Mouse (Mus musculus) inflammation-experienced regulatory T-cells, adult 6 months (primary cell): ENCODE data around the gene Acin1. TPM values are rescaled to one million over a fixed set of nuclear protein-coding genes. Genes with fewer than 3 reads are reported as not detected.
A peak's percentile ranks its signal among the peaks of the same experiment; 100 is the strongest.

Experiments used
- ATAC-seq: one replicate; pipeline ENCODE4 v1.8.0; 2017
- polyA plus RNA-seq, 3 experiments: library from polyadenylated mRNA; unstranded; fragments of 100-300 nt; shearing (Covaris generic); gene quantifications; one replicate each; pipeline ENCODE4 v1.2.1; 2017

The Acin1 gene
- polyA plus RNA-seq, 3 experiments from 2014 or later = 108 to 175 (median 154) TPM

DNA sequence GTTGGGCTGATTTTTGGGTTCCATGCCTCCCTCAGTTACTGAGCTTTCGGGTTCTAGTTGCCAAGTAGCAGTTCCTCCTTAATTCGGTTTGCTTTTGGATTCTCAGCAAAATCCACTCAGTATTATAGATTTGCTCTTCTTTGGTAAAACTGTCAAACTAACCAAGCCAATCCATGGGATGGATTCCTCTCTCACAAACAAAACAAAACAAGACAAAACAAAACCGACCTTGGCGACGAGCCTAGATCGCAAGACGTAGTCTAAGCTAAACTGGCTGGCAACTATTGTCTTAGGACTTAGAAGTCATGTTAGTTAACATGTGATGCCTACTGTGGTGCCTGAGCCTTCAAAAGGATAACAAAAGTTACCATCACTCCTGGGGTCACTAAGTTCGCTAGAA, 83.0 kb downstream of the Acin1 start:
- no peak for ATAC-seq

DNA sequence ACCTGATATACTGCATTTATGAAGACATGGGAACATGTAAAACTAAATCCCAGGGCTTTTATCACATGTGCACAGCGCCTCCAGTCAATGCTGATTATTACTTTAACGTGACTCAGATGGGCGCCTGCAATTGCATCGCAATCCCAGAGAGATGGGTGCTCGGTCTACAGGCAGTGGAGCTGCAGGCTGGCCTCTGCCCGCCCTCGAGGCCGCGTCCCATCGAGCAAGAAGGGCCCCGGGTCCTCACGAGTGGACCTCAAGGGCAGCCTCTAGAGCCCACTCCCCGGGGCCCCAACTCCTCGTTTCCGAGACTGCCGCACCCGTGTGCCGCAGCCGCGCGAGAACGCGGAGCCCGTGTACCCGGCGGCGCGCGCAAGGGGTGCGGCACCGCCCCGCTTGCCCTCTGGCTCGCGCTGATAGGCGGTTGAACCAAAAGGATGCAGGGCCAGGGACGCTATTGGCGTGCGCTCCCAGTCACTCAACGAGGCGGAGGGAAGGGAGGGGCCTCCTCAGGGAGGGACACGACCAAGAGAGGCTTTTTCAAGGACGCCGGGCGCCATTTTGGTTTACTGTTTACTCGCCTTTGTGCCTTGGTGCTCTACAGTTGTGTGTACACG, 83.6 kb downstream of the Acin1 start:
- peak; percentile 99 for ATAC-seq

DNA sequence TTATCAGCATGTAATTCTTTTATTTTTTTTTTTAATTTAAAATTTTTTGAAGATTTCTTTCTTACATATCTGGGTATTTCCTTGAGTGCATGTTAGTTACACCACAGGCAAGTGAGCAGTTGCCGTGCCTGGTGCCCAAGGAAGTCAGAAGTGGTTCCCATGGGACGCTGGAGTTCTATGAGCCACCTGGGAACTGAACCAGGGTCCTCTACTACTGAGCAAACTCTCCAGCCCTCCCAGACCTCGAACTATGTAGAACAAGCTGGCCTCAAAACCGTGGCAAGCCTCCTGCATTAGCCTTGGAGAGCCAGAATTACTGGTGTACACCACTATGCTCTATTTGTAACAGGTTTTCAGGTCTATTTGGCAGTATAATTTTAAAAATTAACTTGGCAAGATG, 84.1 kb downstream of the Acin1 start:
- ATAC-seq = no peak

DNA sequence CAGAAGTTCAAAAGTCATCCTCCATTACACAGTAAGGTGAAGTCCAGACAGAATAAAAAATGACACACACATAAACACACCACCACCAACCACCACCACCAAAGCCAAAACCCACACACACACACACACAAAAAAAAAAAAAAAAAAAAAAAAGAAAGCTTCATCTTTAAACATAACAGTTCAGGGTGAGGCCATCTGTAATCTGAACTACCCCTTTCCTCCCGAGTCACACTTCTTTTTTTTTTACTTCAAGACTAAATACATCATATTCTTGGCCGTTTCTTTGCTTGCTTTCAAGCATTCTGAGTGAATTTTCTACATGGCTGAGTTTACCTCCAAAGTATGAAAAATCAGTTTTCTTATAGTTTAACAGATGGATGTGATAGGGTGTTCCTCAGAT, 85.1 kb downstream of the Acin1 start:
- ATAC-seq = no peak

DNA sequence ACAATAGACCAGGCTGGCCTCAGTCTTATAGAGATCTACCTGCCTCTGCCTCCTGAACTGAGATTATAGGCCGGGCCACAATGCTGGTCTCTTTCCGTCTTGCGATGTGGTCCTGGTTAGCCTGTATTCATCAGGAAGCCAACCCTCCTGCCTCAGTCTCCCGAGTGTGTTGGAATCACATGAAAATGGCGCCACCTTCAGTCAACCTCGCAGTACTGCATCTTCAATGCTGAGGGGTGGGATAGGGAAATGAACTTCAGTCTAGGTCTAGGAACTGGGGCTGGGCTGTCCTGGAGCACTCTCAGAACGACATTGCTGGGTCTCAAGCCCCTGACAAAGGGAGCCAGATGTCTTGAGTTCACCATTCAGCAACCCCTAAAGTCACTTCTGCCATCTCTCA, 89.6 kb downstream of the Acin1 start:
- no peak for ATAC-seq

DNA sequence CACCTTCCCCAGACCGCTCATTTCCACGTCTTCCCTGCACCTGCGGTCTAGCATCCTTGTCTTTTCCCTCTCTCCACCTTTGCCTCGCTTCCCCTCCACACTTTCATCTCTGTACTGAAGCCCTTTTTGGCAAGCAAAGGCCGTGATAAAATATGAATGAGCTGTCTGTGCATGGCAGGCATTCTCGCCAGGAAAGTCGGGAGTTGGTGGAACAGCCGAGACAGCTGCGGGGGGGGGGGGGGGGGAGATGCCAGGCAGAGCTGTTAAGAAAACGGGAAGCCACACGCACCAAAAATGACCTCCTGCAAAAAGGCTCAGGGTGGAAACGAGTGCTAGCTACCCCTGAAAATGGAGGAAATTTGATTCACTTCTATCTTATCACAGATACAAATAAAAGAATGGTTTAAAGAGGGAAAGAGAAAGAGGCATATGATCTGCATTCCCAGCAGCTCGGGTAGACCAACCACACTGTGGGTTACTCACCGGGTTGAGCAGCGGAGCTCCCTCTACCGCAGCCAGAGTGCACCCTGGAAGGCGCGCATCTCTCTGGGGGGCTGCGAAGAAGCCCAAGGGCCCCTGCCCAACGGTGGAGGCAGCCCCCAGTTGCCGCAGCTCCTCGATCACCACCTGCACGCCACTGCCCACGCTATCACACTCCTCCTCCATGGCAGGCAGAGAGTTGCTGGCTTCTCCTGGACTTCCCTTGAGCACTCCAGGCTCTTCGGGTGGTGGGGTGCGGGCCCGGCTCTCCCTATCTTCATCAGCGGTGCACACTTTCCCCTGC, 91.9 kb downstream of the Acin1 start:
- ATAC-seq = no peak

DNA sequence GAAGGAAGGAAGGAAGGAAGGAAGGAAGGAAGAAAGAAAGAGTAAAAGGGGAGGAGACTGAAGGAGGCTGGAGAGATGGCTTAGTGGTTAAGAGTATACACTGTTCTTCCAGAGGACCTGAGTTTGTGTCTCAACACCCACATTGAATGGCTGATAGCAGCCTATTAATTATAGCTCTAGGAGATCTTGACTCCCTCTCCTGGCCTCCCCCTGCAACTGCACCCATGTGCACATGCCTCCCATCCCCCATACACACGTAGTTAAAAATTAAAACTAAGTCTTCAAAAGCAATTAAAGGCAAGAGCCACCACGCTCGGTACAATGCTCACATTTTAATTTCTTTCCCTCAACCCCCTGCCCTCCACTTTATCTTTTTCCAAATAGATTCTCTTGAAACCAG, 92.7 kb downstream of the Acin1 start:
- ATAC-seq = no peak

DNA sequence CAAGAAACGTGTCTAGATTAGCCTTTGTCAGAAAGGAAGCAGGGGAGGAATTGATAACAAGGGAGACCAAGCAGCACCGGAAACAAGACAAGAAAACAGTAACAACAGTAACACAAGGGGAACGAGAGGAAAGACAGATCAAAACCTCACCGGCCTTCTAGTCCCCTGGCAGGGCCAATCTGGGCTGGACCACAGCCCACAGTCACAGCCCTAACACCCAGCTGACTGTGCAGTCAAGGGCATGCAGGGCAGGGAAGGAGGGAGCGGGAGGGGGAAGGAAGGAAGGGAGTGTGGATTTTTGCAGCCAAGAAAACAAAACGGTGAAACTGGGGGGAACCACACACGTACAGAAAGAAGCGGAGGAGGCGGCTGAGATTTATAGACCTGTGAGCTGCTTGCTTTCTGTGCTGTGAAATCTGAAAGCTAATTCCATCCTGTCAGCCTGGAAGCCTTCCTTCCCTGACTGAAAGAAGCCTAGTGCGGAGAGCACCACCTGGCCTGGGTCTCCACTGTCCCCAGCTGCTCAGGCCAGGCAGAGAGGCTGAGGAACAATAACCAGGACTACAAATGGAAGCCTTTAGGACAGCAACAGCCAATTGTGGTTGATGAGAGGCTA, 94.3 kb downstream of the Acin1 start:
- no peak for ATAC-seq

Other genes with a start within 250 kb of the Acin1 start
- 10 to 100 TPM; 52.5 to 66.4 (median 63.3) TPM for gene Lrp10, start 222.8 kb downstream of the Acin1 start, polyA plus RNA-seq
- under 1 TPM; 0.50 to 0.58 (median 0.57) TPM for gene Rem2, start 210.8 kb downstream of the Acin1 start, polyA plus RNA-seq
- gene Prmt5, start 169.4 kb downstream of the Acin1 start, polyA plus RNA-seq = 10 to 100 TPM; 27.9 to 47.0 (median 36.6) TPM
- gene Haus4, start 132.3 kb downstream of the Acin1 start, polyA plus RNA-seq = 10 to 100 TPM; 24.6 to 39.7 (median 31.6) TPM
- gene Ajuba, start 109.4 kb downstream of the Acin1 start, polyA plus RNA-seq = under 1 TPM; 0.10 to 0.25 (median 0.15) TPM
- gene 4931414P19Rik, start 80.9 kb downstream of the Acin1 start, polyA plus RNA-seq = 1 to 10 TPM; 1.5 to 2.5 (median 1.7) TPM
- gene Psmb5, start 68.9 kb downstream of the Acin1 start, polyA plus RNA-seq = 100 to 1,000 TPM; 131 to 214 (median 136) TPM
- gene Psmb11, start 65.5 kb downstream of the Acin1 start, polyA plus RNA-seq = not detected
- gene Gm17606, start 46.0 kb downstream of the Acin1 start, polyA plus RNA-seq = not detected
- under 1 TPM; 0.12 to 0.42 (median 0.15) TPM for gene Cdh24, start 45.6 kb downstream of the Acin1 start, polyA plus RNA-seq
- 10 to 100 TPM; 87.2 to 94.2 (median 92.9) TPM for gene 1700123O20Rik, start 715 bp downstream of the Acin1 start, polyA plus RNA-seq
- gene Gm29776, start 11.9 kb upstream of the Acin1 start, polyA plus RNA-seq = under 1 TPM in 2 of 3 experiments, not detected in 1; 0.28 to 0.40 TPM
- gene Cebpe, start 25.2 kb upstream of the Acin1 start, polyA plus RNA-seq = not detected
- under 1 TPM in 2 of 3 experiments, not detected in 1; 0.20 to 0.29 TPM for gene Slc7a8, start 95.0 kb upstream of the Acin1 start, polyA plus RNA-seq
- not detected for gene Rnf212b, start 127.2 kb upstream of the Acin1 start, polyA plus RNA-seq
- 1 to 10 TPM; 2.1 to 8.4 (median 7.9) TPM for gene Homez, start 184.0 kb upstream of the Acin1 start, polyA plus RNA-seq
- 1 to 10 TPM in 2 of 3 experiments, not detected in 1; 2.4 to 4.1 TPM for gene Ppp1r3e, start 190.6 kb upstream of the Acin1 start, polyA plus RNA-seq
- gene Bcl2l2, start 196.4 kb upstream of the Acin1 start, polyA plus RNA-seq = 1 to 10 TPM; 1.3 to 2.1 (median 1.7) TPM
- gene Gm20521, start 196.5 kb upstream of the Acin1 start, polyA plus RNA-seq = 1 to 10 TPM in 1 of 3 experiments, not detected in 2; 1.6 TPM
- gene Pabpn1, start 205.6 kb upstream of the Acin1 start, polyA plus RNA-seq = 10 to 100 TPM; 18.6 to 36.8 (median 22.6) TPM
- 1 to 10 TPM in 2 of 3 experiments, under 1 TPM in 1; 0.25 to 1.6 (median 1.4) TPM for gene Slc22a17, start 226.2 kb upstream of the Acin1 start, polyA plus RNA-seq
- gene Efs, start 239.2 kb upstream of the Acin1 start, polyA plus RNA-seq = not detected
- gene Il25, start 245.8 kb upstream of the Acin1 start, polyA plus RNA-seq = not detected
- gene Cmtm5, start 249.3 kb upstream of the Acin1 start, polyA plus RNA-seq = not detected